Mouse (Mus musculus): ENCODE data around the gene Lclat1.

GRCm38 (mm10) chr17:73107158-73108157 lies at the start of gene Lclat1:
- TF ChIP-seq CTCF (IDR thresholded peaks at IDR 0.05; ENCODE audit: insufficient read depth, low read length), result no peak
- TF ChIP-seq POLR2A (IDR thresholded peaks at IDR 0.05; ENCODE audit: borderline replicate concordance, extremely low read depth, low read depth, low read length), result peak; percentile 65; the same call in 1 of the 2 replicates
